Mouse (Mus musculus) forebrain, embryonic 16.5 days (tissue): ENCODE measurements around the gene Arrdc2. TPM values are rescaled to one million over a fixed set of nuclear protein-coding genes. Genes with fewer than 3 reads are reported as not detected.

Experiments
- ATAC-seq: fragments of 200-750 bp; cut with Nextera tagmentation; 2 replicates; pipeline ENCODE4 v1.8.0; 2017; ENCODE audit warnings: mild to moderate bottlenecking, moderate library complexity
- H3K27ac ChIP-seq: fragments of 300-500 bp; sonication (generic); 2 replicates; pipeline ENCODE4 v1.5.1; 2014; ENCODE audit warnings: low read length, control low read depth
- H3K27me3 ChIP-seq: fragments of 300-500 bp; sonication (generic); replicated peaks from 2 replicates; pipeline ENCODE4 v1.6.1; 2014; ENCODE audit warnings: low read length; ENCODE audit not compliant: control insufficient read depth, insufficient read depth
- H3K36me3 ChIP-seq: fragments of 300-500 bp; sonication (generic); 2 replicates; pipeline ENCODE4 v1.6.1; 2014; ENCODE audit not compliant: control insufficient read depth, insufficient read depth
- H3K4me1 ChIP-seq: fragments of 300-500 bp; sonication (generic); replicated peaks from 2 replicates; pipeline ENCODE4 v1.6.1; 2014; ENCODE audit warnings: low read length; ENCODE audit not compliant: control insufficient read depth, insufficient read depth
- H3K4me2 ChIP-seq: fragments of 300-500 bp; sonication (generic); 2 replicates; pipeline ENCODE4 v1.6.1; 2014; ENCODE audit warnings: mild to moderate bottlenecking, low read length, control low read depth
- H3K4me3 ChIP-seq: fragments of 300-500 bp; sonication (generic); replicated peaks from 2 replicates; pipeline ENCODE4 v1.5.1; 2014; ENCODE audit warnings: mild to moderate bottlenecking, low read length, control low read depth
- H3K9ac ChIP-seq: fragments of 300-500 bp; sonication (generic); replicated peaks from 2 replicates; pipeline ENCODE4 v1.6.1; 2014; ENCODE audit warnings: low read depth, low read length, control low read depth
- H3K9me3 ChIP-seq: fragments of 300-500 bp; sonication (generic); 2 replicates; pipeline ENCODE4 v1.6.1; 2016; ENCODE audit warnings: low read length; ENCODE audit not compliant: control insufficient read depth
- WGBS: fragments of 180-500 bp; shearing (Covaris S2); extraction: QIAGEN DNeasy Blood & Tissue Kit; methylation state at CpG from one replicate; pipeline ENCODE4 v1.1.7; 2014; 5-methylcytosine and 5-hydroxymethylcytosine counted together
- polyA plus RNA-seq: library from polyadenylated mRNA; unstranded; fragments of >200 nt; fragmentation: Nextera tagmentation; extraction: Ambion mirVana; gene quantifications from 2 replicates; pipeline ENCODE4 v1.2.1, GENCODE M21; 2015

Arrdc2 gene
- polyA plus RNA-seq, 1 experiment from 2014 or later = 7.4 TPM

- Histone ChIP-seq H3K4me1 (peaks cover 2% of the 10 kb centered on the region; the same call in 1 of the 2 replicates), H3K4me2 (no peak overlapping the region), H3K27ac (no peak overlapping the region), H3K9me3 (peaks cover 16% of the 10 kb centered on the region; the same call in 1 of the 2 replicates), H3K4me3 (no peak overlapping the region), H3K9ac (no peak overlapping the region), H3K27me3 (peaks cover 16% of the 10 kb centered on the region), H3K36me3 (no peaks in the 10 kb centered on the region)
- ATAC-seq = peak; percentile 43
- WGBS = 16% methylated on average over 30 of the region's 30 CpGs
Observed at GRCm38 (mm10) chr8:70821399-70821962, 18.0 kb downstream of the Arrdc2 start.

GRCm38 (mm10) chr8:70820101-70820935, 19.2 kb downstream of the Arrdc2 start:
- peaks cover 2% of the 10 kb centered on the region; the same call in 1 of the 2 replicates for H3K4me1 ChIP-seq
- no peak overlapping the region for H3K4me2 ChIP-seq
- H3K4me3 ChIP-seq = no peak overlapping the region
- 3% methylated on average over 31 of the region's 31 CpGs for WGBS
- H3K27me3 ChIP-seq = peaks cover 19% of the 10 kb centered on the region
- H3K9me3 ChIP-seq = peaks cover 16% of the 10 kb centered on the region; the same call in 1 of the 2 replicates
- no peak overlapping the region for H3K9ac ChIP-seq
- peak; percentile 71 for ATAC-seq
- no peak overlapping the region for H3K27ac ChIP-seq
- no peaks in the 10 kb centered on the region for H3K36me3 ChIP-seq

- ATAC-seq = no peak
- whole genome bisulfite sequencing = 7% methylated on average over 30 of the region's 30 CpGs
- H3K27ac ChIP-seq = no peak overlapping the region
Observed at GRCm38 (mm10) chr8:70816679-70817078, 22.8 kb downstream of the Arrdc2 start.

GRCm38 (mm10) chr8:70812885-70813284, 26.6 kb downstream of the Arrdc2 start:
- H3K27ac ChIP-seq = no peak overlapping the region
- peaks cover 2% of the 10 kb centered on the region; the same call in 1 of the 2 replicates for H3K4me1 ChIP-seq
- no peak overlapping the region for H3K4me2 ChIP-seq
- H3K36me3 ChIP-seq = no peaks in the 10 kb centered on the region
- 78% methylated on average over 4 of the region's 4 CpGs for WGBS
- ATAC-seq = no peak
- H3K4me3 ChIP-seq = no peak overlapping the region
- peaks cover 12% of the 10 kb centered on the region for H3K27me3 ChIP-seq
- H3K9me3 ChIP-seq = no peaks in the 10 kb centered on the region
- no peak overlapping the region for H3K9ac ChIP-seq

More at GRCm38 (mm10) chr8:70816679-70817078, 22.8 kb downstream of the Arrdc2 start:
- H3K4me2 ChIP-seq = peak overlapping the region; percentile 16; the same call in 1 of the 2 replicates
- 0 out of 2 replicates have a peak overlapping the region, but pooled peaks have one; percentile 9 for H3K4me3 ChIP-seq
- H3K4me1 ChIP-seq = peaks cover 2% of the 10 kb centered on the region; the same call in 1 of the 2 replicates
- peaks cover 16% of the 10 kb centered on the region; the same call in 1 of the 2 replicates for H3K9me3 ChIP-seq
- H3K27me3 ChIP-seq = peaks cover 21% of the 10 kb centered on the region
- no peak overlapping the region for H3K9ac ChIP-seq
- H3K36me3 ChIP-seq = no peaks in the 10 kb centered on the region

GRCm38 (mm10) chr8:70812055-70812454, 27.5 kb downstream of the Arrdc2 start:
- Histone ChIP-seq H3K4me1 (peaks cover 2% of the 10 kb centered on the region; the same call in 1 of the 2 replicates), H3K27me3 (peaks cover 9% of the 10 kb centered on the region), H3K27ac (no peak overlapping the region), H3K4me3 (no peak overlapping the region), H3K4me2 (no peak overlapping the region), H3K36me3 (no peaks in the 10 kb centered on the region), H3K9me3 (no peaks in the 10 kb centered on the region), H3K9ac (no peak overlapping the region)
- ATAC-seq = no peak
- WGBS = 44% methylated on average over 4 of the region's 4 CpGs

DNA sequence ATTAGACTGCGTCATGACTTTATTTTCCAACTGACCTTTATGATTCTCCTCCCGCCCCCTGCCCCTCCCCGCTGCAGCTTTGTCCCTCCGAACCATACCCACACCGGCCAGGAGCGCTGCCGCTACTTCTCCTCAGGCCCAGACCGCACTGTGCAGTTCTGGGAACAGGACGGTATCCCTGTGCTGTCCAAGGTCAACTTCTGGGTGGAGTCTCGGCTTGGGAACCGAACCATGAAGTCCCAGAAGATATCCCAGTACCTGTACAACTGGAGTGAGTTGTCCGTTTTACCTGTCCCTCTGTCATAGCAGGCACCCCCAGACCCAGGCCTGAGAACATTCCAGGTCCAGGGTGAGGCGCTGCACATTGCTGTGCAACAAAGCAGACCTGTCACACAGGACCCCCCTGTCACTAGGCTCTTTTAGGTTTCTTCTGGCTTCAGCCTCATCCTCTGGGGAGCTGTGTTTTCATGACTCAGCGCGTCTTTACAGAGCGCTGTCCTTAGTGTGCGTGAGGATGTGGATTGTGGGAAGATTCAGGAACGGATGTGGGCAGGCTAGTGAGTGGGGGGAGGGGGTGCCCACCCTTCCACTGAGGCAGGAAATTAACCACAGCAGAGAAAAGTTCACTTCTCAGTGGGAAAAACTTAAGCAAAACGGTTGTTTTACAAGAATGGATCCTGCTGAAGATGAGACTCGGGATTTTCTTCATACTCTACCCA, 28.4 kb downstream of the Arrdc2 start:
- peaks cover 2% of the 10 kb centered on the region; the same call in 1 of the 2 replicates for H3K27me3 ChIP-seq
- WGBS = 75% methylated on average over 20 of the region's 20 CpGs
- H3K36me3 ChIP-seq = no peaks in the 10 kb centered on the region
- no peak overlapping the region for H3K4me3 ChIP-seq
- H3K4me1 ChIP-seq = no peaks in the 10 kb centered on the region
- H3K9me3 ChIP-seq = no peaks in the 10 kb centered on the region
- ATAC-seq = no peak
- H3K9ac ChIP-seq = no peak overlapping the region
- no peak overlapping the region for H3K4me2 ChIP-seq
- H3K27ac ChIP-seq = no peak overlapping the region

DNA sequence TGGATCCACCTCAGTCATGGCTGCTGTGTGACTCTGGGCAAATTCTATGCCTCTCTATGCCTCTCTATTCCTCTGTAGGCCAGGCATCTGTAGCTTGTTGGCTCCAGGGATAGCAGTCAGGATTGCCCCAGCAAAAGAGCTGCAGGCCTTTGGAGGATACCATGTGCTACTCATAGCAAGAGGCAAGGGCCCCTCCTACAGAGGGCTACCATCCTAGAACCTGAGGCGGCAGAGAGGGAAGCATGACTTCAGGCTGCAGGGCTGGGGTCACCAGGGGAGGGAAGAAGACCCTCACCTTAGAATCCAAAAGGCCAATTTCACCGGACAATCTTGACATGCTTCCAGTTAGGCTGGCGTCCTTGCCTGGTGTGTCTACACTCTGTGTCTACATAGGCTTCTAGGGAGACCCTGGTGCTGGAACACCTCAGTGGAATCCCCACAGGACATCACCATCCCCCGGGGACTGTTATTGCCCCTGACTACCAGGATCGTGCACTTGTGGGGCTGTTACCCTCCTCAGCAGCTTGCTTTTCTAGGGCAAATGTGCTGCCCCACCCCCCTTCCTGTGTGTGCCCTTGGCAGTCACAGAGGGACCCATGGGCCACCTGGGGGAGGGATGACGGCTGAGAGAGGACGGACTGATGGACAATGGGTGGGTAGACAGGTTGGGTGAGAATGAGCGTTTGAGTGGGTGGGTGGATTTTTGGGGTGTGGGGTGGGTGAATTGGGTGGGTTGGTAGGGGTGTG, 30.4 kb downstream of the Arrdc2 start:
- Histone ChIP-seq H3K9me3 (no peaks in the 10 kb centered on the region), H3K4me1 (peaks cover 7% of the 10 kb centered on the region), H3K4me3 (no peak overlapping the region), H3K27me3 (peaks cover 4% of the 10 kb centered on the region; the same call in 1 of the 2 replicates), H3K9ac (no peak overlapping the region), H3K27ac (no peak overlapping the region), H3K36me3 (no peaks in the 10 kb centered on the region), H3K4me2 (no peak overlapping the region)
- WGBS = 77% methylated on average over 8 of the region's 8 CpGs
- ATAC-seq = no peak

- no peaks in the 10 kb centered on the region for H3K36me3 ChIP-seq
- H3K9ac ChIP-seq = no peak within 1 kb of the TSS
- no peaks in the 10 kb centered on the region for H3K9me3 ChIP-seq
- WGBS = 55% methylated on average over 5 of the region's 5 CpGs
- H3K27me3 ChIP-seq = peaks cover 12% of the 10 kb centered on the region
- no peak within 1 kb of the TSS for H3K4me2 ChIP-seq
- H3K4me3 ChIP-seq = no peak within 1 kb of the TSS
- ATAC-seq = no peak
- peaks cover 14% of the 10 kb centered on the region for H3K4me1 ChIP-seq
- H3K27ac ChIP-seq = no peak within 1 kb of the TSS
Observed at GRCm38 (mm10) chr8:70808239-70808638, 31.3 kb downstream of the Arrdc2 start, which contains the start of gene Il12rb1. Gene Il12rb1 (plus strand): TSS chr8:70808449.
